Mouse (Mus musculus): ENCODE data around the gene Il10.

The Il10 gene

GRCm38 (mm10) chr1:131019492-131020098 is at the start of gene Il10:
Gene Il10, plus strand, starts transcription at chr1:131019845.
- no peak for DNase-seq (ENCODE audit: low spot score)

GRCm38 (mm10) chr1:130979455-130979854 is 40.2 kb upstream of the Il10 start:
- DNase-seq (ENCODE audit: low spot score) = peak; percentile 22

DNA sequence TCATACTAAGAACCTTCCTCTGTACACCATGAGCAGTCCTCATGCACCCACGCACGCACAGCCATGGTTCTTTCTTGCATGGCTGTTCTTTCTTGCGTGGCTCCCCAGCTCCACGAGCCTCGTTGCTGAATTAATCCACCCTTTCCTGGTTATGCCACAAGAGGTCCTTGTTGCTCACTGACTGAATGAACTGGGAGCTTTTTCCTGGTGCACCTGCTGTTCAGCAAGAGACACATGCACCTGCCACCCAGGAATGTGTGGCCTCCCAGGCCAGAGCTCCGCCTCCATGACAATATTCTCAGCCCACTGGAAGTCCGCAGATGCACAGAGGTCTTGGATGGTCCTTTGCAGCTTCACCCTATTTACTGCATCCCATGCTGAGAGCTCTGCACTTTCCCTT is 35.2 kb upstream of the Il10 start:
- DNase-seq (ENCODE audit: low spot score) = no peak

GRCm38 (mm10) chr1:130987001-130987400 is 32.6 kb upstream of the Il10 start:
- no peak for DNase-seq (ENCODE audit: low spot score)

DNA sequence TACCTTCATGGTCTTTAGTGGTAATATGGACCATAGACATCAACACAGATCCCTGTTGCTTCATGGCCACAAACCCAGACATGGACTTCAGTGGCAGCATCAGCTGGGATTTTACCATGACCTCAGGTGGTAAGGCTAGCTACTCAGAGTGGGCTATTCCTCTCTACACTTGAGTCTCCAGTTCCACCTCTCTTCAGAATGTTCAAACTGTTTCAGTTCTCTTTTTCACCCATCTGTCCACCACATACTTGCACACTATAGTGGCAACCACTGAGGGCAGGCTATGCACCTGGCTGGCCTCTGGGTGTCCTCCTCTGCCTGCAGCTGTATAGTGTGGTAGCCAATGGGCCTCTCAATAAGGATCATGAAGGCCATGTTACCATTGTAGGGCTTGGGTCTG is 32.2 kb upstream of the Il10 start:
- DNase-seq (ENCODE audit: low spot score) = no peak

GRCm38 (mm10) chr1:130989331-130989730 is 30.3 kb upstream of the Il10 start:
- no peak for DNase-seq (ENCODE audit: low spot score)

GRCm38 (mm10) chr1:130990448-130990847 is 29.2 kb upstream of the Il10 start:
- no peak for DNase-seq (ENCODE audit: low spot score)

DNA sequence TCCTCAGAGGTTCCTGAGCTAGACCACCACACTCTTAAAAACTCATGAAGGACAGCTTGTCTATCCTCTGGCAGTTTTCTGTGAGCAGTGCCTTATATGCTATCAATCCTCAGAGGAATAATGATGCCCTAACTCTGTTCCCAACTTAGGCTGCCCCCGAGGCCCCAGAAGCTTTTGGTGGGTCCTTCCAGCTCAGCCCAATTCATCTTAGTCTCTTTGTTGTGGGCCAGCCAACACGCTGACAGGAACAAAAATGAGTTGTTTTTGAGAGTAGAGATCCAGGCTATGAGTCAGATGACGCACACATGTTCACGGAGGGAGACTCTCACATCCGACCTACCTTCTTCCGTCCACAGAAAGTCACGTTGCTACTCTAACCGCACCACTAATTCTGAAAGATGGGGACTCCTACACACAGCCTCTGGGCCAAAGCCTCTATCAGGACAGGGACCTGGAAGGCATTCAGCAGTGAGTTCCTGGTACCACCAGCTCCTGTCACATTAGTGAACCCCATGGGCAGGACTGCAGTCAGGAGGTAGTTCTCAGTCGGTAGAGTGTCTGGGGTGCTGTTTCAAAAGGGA is 26.0 kb upstream of the Il10 start:
- no peak for DNase-seq (ENCODE audit: low spot score)

- DNase-seq (ENCODE audit: low spot score) = no peak
Observed at GRCm38 (mm10) chr1:130995515-130995914, 24.1 kb upstream of the Il10 start.

DNA sequence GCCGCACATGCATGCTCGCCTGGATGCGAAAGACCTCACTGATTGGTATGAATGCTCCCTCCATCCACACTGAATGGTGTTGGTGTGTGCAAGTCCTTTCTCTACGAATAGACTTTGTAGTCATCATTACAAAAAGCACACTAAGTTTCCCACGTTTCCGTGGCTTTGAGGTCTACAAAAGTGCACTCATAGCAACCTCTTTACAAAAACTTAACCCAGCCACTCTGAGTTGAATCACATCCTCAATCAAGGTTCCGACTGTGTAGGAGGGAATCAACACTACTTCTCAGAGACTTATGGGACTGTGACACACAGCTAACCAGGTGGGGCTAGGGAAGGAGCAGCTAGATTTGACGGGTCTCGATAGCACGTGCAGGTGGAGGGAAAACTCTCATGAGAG is 23.3 kb upstream of the Il10 start:
- no peak for DNase-seq (ENCODE audit: low spot score)

GRCm38 (mm10) chr1:130997441-130997840 is 22.2 kb upstream of the Il10 start:
- DNase-seq (ENCODE audit: low spot score) = peak; percentile 6

- DNase-seq (ENCODE audit: low spot score) = no peak
Observed at GRCm38 (mm10) chr1:130998321-130998720, 21.3 kb upstream of the Il10 start.

DNA sequence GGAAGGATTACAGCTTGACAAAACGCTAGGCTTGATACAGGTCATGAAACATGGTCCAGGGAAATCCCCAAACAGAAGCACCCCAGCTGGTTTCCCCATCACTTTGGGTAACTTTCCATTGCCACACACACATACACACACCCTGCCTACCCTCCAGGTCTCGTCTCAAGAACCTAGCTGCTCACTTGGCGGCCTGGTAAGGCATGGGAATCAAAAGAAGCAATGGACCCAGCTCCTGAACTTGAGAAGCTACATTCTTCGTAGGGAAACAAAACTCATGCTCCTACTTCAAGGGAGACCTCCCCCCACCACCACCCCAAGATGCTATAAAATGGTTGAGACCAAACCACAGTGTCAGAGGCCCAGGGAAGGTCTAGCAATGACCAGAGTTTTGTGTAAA is 19.9 kb upstream of the Il10 start:
- no peak for DNase-seq (ENCODE audit: low spot score)

GRCm38 (mm10) chr1:131000296-131000695 is 19.3 kb upstream of the Il10 start:
- no peak for DNase-seq (ENCODE audit: low spot score)

- DNase-seq (ENCODE audit: low spot score) = no peak
Observed at GRCm38 (mm10) chr1:131002561-131002960, 17.1 kb upstream of the Il10 start.

GRCm38 (mm10) chr1:131003037-131003922 is 16.4 kb upstream of the Il10 start:
- DNase-seq (ENCODE audit: low spot score) = peak; percentile 10

DNA sequence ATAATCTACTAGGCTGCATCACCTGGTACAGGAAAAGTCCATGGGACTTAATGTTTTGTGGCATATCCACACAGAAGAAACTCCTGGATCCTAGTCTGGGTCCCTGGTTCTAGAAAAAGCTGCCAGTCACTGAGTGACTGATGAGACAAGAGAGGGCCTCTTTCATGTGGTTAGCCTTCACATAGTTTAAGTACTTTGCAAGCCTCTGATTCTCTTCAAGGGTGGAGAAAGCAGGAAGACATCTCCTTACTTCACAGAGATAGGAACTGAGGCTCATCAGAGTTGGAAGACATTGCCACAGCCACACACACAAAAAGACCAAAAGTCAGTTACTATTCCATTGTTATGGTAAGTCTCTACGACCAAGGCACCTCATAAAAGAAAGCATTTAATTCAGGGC is 13.6 kb upstream of the Il10 start:
- DNase-seq (ENCODE audit: low spot score) = no peak

GRCm38 (mm10) chr1:131010201-131011153 is 9.2 kb upstream of the Il10 start:
- peak; percentile 54 for DNase-seq (ENCODE audit: low spot score)

GRCm38 (mm10) chr1:131012494-131012893 is 7.2 kb upstream of the Il10 start:
- DNase-seq (ENCODE audit: low spot score) = no peak

GRCm38 (mm10) chr1:131013926-131014325 is 5.7 kb upstream of the Il10 start:
- DNase-seq (ENCODE audit: low spot score) = no peak

DNA sequence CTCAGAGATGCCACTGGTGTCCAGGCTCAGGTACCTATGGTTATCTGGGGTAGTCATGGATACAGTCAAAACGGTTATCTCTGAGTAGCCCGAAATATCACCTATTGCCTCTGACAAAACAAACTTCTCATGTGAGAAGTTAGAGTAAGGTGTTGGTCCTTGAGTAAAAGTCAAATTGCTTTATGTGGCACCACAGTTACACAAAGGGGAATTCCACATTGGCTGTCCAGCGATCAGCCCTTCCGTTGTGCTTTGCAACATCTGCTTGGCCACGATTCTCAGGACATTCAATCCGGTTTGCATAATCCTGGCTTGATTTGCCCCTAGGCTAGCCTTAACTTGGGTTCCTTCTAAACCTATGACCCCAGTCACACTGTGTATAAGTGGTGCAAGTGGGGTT is 4.4 kb upstream of the Il10 start:
- no peak for DNase-seq (ENCODE audit: low spot score)

GRCm38 (mm10) chr1:131015879-131016278 is 3.8 kb upstream of the Il10 start:
- DNase-seq (ENCODE audit: low spot score) = no peak

Data from yolk sac, embryonic 10.5 days (tissue).